Mouse (Mus musculus) bone marrow, adult 2 months (tissue): ENCODE measurements around the gene Igfbpl1. TPM values are rescaled to one million over a fixed set of nuclear protein-coding genes. Genes with fewer than 3 reads are reported as not detected.

Experiments used
- H3K27ac ChIP-seq: fragments of 200-500 bp; 2 replicates; pipeline ENCODE4 v1.5.1; 2012; ENCODE audit warnings: low read depth, mild to moderate bottlenecking, control low read depth, inconsistent platforms, low read length; ENCODE audit not compliant: control insufficient read depth, poor library complexity, insufficient read depth
- H3K4me1 ChIP-seq: fragments of 200-500 bp; 2 replicates; pipeline ENCODE4 v1.6.1; 2011; ENCODE audit warnings: low read length; ENCODE audit not compliant: control insufficient read depth, insufficient read depth
- H3K4me3 ChIP-seq: fragments of 200-500 bp; replicated peaks from 2 replicates; pipeline ENCODE3; 2011; ENCODE audit warnings: mild to moderate bottlenecking, low read depth, low read length, control low read depth; ENCODE audit not compliant: control insufficient read depth
- CTCF ChIP-seq: fragments of 200-500 bp; IDR thresholded peaks from 2 replicates; pipeline ENCODE4 v1.5.1; 2011; ENCODE audit warnings: low read length, control low read depth; ENCODE audit not compliant: control insufficient read depth, insufficient read depth
- POLR2A ChIP-seq: fragments of 200-500 bp; IDR thresholded peaks from 2 replicates; pipeline ENCODE4 v1.6.1; 2011; ENCODE audit warnings: low read depth, mild to moderate bottlenecking, control low read depth, low read length, borderline replicate concordance; ENCODE audit not compliant: control insufficient read depth
- WGBS: fragments of 180-500 bp; shearing (Covaris S2); methylation state at CpG from one replicate; pipeline ENCODE4 v1.1.7; 2018; 5-methylcytosine and 5-hydroxymethylcytosine counted together
- polyA plus RNA-seq: library from polyadenylated mRNA; stranded (reverse); fragments of >200 nt; gene quantifications from 2 replicates; pipeline ENCODE4 v1.2.4, GENCODE M21; 2011; ENCODE audit warnings: low replicate concordance; ENCODE audit not compliant: missing spikeins, insufficient read depth, insufficient read length

The Igfbpl1 gene
- 1.6 TPM in 1 of 2 replicates, not detected in the other for polyA plus RNA-seq

DNA sequence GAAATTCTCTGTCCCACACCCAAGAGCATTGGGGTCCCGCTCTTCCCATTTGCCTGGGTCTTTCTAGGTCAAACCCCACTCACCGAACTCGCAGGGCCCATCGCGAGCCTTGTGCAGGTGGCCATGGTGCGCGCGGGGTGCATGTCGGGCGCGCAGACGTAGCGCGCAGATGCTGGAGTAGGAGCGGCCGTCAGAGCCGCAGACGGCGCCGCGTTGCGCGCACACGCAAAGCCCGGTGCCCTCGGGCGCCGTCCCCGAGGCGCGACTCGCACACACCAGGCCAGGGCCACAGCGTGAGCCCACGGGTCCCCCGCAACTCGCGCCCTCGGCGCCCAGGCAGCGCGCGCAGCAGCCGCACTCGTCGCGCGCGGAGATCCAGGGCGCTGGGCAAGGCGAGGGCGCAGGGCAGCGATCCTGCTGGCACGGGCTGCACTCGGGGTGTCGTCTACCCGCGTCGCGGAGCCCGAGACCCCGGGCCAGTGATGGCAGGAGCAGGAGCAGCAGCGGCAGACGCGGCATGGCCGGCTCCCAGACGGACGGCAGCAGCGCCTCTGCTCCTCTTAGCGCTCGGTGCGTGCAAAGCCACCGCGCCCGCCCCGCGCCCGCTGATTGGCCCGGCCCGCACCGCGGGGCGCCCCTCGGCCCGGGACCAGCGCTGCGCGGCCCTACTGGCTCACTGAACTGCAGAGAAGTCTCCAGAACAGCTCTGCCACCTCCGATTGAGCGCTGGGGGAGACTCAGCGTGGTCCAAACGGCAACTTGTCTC is at the start of gene Igfbpl1:
Gene Igfbpl1, minus strand, starts transcription at position 649 of the 766 bp plus-strand sequence.
- WGBS: 4% methylated on average over 76 of the region's 91 CpGs
- no peak within 1 kb of the TSS for H3K4me3 ChIP-seq
- no peaks in the 10 kb centered on the region for H3K4me1 ChIP-seq
- no peak for TF ChIP-seq CTCF
- TF ChIP-seq POLR2A: no peak
- no peak within 1 kb of the TSS for H3K27ac ChIP-seq

- Histone ChIP-seq H3K4me1 (no peaks in the 10 kb centered on the region), H3K4me3 (no peak overlapping the region), H3K27ac (no peak overlapping the region)
- TF ChIP-seq POLR2A: no peak
- no peak for TF ChIP-seq CTCF
- 100% methylated on average over 2 of the region's 2 CpGs for WGBS
These were observed 45.4 kb upstream of the Igfbpl1 start for GRCm38 (mm10) chr4:45872147-45872546.

- no peak for TF ChIP-seq POLR2A
- no peak for TF ChIP-seq CTCF
- WGBS: 65% methylated on average over 24 of the region's 24 CpGs
- H3K27ac ChIP-seq: no peak overlapping the region
These were observed 42.5 kb upstream of the Igfbpl1 start for GRCm38 (mm10) chr4:45869021-45869815.

DNA sequence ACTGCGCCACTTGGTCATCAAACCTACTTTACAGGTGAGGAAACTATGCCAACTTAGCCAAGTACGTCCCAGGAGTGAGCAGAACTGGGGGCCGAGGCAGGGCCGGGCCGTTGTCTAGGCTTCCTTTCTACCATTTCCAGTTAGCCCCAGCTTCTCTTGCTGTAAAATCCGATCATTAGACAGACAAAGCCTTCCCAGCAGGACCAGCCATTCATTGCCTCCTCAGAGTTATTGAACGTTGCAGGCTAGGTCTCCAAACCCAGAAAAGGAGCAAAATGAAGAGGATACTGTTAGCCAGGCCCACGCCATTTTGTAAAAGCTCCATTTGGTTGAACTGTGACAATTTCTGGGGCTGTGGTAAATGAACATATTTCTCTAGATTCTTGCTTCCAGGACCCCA is 40.7 kb upstream of the Igfbpl1 start:
- H3K4me1 ChIP-seq: no peaks in the 10 kb centered on the region
- H3K27ac ChIP-seq: no peak overlapping the region
- H3K4me3 ChIP-seq: no peak overlapping the region
- WGBS: 81% methylated on average over 8 of the region's 8 CpGs
- TF ChIP-seq CTCF (no peak), POLR2A (no peak)

More at GRCm38 (mm10) chr4:45869021-45869815, 42.5 kb upstream of the Igfbpl1 start:
- no peak overlapping the region for H3K4me3 ChIP-seq
- H3K4me1 ChIP-seq: no peaks in the 10 kb centered on the region

GRCm38 (mm10) chr4:45861160-45861559 is 34.4 kb upstream of the Igfbpl1 start:
- Histone ChIP-seq H3K27ac (no peak overlapping the region), H3K4me3 (no peak overlapping the region), H3K4me1 (no peaks in the 10 kb centered on the region)
- 48% methylated on average over 5 of the region's 5 CpGs for WGBS
- TF ChIP-seq CTCF: no peak
- TF ChIP-seq POLR2A: no peak

GRCm38 (mm10) chr4:45855803-45856424 is 29.2 kb upstream of the Igfbpl1 start:
- no peaks in the 10 kb centered on the region for H3K4me1 ChIP-seq
- H3K4me3 ChIP-seq: no peak overlapping the region
- 50% methylated on average over 19 of the region's 19 CpGs for WGBS
- no peak overlapping the region; the same call in 1 of the 2 replicates for H3K27ac ChIP-seq
- no peak for TF ChIP-seq POLR2A
- peak; percentile 77 for TF ChIP-seq CTCF

DNA sequence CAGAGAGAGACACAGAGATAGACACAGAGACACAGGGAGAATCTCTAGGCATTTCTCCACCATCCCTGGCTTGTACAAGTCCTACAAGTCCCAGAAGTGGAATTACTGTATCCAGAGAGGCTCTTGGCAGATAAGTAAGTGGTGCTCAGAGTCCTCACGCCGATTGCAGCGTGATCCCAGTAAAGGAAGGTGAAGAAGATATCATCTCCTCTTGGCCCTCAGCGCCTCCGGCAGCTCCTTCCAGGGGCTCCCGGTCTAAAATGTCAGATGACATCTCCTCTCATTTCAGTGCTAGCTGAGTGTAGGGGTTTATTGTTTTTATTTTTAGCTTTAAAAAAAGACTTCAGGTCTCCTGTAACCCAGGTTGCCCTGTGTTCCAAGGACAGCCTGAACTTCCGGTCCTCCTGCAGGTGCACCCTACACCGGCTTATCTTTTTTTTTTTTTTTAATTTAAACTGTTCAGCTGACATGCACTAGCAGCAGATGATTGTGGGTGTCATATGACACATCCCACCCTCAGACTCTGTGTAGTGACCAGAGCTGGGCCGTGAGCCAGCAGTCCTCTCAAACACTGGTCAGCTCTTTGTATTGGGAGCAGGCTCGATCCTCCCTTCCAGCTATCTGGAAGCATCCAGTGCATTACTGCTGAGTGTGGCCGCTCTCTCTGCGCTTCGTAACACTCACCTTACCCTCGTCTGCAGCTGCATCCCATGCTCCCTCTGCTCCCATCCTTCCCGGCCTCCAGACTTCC is 26.9 kb upstream of the Igfbpl1 start:
- H3K4me1 ChIP-seq: no peaks in the 10 kb centered on the region
- H3K27ac ChIP-seq: no peak overlapping the region
- TF ChIP-seq CTCF: no peak
- no peak for TF ChIP-seq POLR2A
- H3K4me3 ChIP-seq: no peak overlapping the region
- 85% methylated on average over 15 of the region's 15 CpGs for WGBS

DNA sequence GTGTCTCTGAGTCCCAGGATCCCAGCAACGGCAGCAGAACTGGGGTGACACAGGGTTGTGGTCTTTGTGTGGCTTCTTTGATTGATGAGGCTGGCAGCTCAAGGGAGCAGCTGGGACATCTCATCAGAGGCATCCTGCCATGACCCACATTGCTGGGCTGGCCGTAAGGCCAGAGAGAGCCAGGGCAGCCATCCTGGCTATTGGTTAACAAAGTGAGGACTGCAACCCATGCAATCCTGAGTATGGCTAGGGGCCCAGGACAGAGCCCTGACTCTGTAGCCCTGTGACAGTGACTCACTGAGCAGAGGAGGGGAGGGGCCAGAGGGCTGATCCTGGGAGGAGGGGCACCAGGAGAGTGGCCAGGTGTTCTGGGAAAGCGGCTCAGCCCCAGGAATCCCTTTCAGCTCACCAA is 24.9 kb upstream of the Igfbpl1 start:
- Histone ChIP-seq H3K27ac (no peak overlapping the region), H3K4me1 (no peaks in the 10 kb centered on the region), H3K4me3 (no peak overlapping the region)
- 51% methylated on average over 3 of the region's 3 CpGs for WGBS
- TF ChIP-seq POLR2A (no peak), CTCF (no peak)
